Mouse (Mus musculus) cerebellum, adult 11-12 months (tissue): Measurements from ENCODE around the gene Cfap298.

ENCODE experiments used
- DNase-seq: peaks from one replicate; pipeline ENCODE4 v3.0.0; 2022

Gene Cfap298

DNA sequence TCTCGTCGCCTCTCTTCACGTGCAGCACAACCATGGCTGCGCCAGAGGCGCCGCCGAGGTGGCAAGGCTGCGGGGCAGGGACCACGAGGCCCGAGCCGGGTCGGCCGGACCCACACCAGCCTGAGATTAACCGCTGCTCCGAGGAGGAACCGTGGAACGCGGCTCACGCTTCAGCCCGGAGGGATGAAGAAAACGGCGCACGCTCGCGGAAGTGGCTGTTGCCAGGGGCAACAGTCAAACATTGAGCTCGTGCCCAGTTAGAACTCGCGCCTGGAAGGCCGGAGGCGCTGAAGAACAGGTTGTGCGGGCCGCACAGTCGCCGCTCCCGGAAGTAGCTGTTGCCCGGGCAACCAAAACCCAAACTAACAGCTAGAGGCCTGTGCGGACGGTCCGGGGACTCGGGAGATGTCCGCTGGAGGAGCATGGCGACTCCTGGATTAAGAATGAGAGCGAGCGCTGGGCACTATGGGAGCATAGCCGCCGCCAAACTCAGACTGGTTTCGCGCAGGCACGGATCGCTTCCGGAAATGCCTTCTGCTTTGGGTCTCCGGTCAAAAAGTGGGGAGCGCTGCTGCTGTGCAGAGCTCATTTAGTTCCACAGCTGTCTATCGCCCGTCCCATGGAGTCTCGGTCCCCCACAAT is at the start of gene Cfap298:
Gene Cfap298, minus strand, starts transcription at position 428 of the 642 bp plus-strand sequence.
- peak; percentile 93 for DNase-seq

DNA sequence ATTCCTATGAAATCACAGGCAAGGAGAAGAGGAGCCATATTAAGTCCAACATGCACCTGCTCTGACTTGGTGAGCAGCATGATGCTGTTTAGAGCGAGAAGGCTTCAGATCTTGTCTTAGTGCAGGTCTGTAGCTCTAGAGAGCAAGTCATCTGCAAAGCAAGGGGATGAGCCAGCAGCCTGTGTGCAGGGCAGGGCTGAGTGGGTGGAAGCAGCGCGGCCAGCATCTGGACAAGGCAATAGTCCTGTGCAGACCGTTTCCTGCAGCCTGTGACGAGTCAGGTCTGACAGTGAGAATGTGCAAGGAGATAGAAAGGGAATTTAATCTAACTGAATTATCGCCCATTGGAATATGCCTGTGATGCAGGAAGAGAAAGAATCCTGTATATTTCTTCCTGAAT is 36.1 kb upstream of the Cfap298 start:
- no peak for DNase-seq

DNA sequence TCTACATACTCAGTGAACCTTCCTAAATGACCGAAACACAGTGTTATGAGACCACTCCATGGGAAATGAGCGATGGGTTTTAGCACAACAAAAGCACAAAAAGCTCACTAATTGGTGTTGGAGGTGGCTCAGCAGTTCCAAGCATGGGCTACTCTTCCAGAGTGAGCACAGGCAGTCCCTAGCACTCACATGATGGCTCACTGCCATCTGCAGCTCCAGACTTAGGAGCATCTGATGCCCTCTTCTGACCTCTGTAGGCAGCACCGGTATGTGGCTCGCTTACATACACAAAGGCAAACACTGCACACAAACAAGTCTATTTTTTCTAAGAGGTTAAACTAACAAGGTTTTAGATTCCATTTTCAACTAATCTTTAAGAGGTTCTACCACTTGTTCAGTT is 31.3 kb upstream of the Cfap298 start:
- DNase-seq: no peak

DNA sequence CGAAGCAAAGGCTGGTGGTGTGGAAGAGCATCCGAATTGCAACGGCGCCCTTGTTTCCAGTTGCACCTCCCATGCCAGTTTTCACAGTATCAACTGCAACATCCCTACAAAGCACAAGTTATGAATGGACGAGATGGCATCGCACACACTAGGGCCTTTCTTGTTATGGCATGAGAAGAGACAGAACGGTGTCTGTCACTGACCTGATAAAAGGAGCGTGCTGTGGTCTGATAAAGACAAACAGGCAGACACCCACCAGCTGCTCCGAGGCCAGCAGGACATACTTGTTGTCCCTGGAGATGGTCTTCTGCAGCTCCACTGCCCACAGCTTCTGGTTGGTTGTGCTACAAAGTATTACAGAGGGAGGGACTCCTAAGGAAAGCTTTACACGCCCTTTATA is 29.4 kb upstream of the Cfap298 start:
- DNase-seq: no peak

DNA sequence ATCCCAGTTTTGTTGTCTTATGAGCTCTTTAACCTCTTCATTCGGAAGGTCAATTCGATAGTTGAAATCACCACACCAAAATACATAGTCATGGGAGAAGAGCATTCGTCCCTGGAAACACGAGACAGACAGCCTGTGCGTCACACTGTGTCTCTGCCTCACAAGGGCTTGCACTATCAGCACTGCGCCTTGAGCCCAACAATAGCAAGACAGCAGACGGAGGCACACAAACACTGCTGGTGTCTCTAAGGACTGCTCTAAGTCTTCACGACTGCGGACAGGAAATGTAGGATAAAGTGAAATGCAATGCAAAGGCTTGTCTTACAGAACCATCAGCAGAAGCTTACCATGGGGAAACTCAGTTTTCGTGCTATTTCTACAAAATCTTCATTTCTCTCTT is 29.0 kb upstream of the Cfap298 start:
- no peak for DNase-seq

DNA sequence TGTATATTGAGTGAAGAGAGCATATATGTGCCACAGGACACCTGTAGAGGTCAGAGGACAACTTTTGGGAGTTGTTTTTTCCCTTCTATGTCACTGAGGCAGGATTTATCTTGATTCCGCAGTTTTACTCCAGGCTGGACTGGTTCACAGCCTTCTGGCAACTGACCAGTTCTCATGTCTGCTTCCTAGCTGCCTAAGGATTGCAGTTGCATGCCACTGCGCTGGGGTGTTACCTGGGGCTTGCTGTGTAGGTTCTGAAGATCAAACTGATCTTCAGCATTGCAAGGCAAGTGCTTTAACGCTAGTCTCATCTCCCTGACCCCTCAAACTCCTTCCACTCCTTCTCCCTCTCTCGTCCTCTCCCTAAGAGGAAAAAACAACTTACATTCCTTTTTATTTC is 28.3 kb upstream of the Cfap298 start:
- DNase-seq: no peak

DNA sequence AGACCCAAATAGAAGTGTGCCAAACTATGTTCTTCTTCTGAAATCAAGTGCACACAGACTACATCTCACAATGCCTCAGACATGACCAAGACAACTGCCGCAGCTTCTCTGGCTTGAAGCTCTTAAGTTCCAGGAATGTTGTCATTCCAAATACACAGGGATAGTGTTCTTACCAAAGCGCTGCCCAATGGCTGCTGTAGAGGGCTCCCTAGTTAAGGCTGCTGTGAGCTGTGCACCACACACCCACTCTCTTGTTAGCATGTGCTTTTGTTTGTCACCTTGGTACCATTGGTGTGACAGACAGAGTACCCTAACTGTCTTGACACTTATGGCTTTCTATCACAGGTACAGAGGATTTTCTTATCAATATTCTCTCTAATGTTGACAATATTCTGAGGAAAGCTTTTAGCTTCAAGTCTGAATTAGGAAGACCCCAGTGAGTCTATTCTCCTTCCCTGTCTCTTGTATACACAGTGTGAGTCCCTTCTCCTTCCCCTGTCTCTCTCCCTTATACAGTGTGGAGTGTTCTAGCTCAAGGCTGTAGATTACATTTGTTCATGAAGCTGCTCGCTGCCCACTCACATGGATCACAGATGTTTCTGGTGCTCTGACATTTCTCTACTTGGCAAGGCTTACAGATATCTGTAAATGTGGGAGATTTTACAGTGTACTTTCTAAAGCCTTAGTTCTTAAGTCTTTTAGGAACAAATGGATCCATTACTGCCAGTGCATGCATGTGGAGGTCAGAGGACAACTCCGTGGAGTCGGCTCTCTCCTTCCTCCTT is 23.6 kb upstream of the Cfap298 start:
- no peak for DNase-seq

DNA sequence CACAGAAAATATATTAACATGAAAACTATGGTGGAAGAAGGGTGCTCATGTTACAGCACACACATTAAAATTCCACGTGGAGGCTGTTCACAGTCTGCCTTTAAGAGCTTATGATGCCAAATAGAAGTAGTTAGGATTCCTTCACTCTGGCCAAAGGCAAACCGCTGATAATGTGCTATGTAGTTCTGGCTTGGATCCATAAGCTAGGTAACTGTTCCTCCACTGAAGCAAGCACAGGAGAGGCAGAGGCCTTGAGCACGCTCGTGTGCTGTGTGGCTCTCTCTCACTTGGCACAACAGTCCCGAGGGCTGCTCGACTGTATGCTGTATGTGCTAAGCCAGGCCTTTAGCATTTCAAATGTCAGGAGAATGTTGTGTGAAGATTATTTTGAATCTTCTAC is 20.6 kb upstream of the Cfap298 start:
- DNase-seq: no peak

DNA sequence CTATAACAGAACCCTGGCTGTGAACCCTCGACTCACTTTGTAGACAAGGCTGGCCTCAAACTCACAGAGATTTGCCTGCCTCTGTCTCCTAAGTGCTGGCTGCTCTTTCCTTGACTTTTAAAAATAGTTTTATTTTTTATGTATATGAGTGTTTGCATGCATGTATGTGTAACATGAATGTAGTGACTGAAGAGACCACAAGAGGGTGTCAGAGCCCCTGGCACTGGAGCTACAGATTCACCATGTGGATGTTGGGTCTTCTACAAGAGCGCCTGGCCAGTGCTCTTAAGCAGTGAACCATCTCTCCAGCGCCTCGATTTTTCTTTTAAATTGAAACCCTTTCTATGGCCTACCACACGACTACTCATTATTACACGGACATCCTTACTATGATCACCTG is 18.9 kb upstream of the Cfap298 start:
- no peak for DNase-seq

DNA sequence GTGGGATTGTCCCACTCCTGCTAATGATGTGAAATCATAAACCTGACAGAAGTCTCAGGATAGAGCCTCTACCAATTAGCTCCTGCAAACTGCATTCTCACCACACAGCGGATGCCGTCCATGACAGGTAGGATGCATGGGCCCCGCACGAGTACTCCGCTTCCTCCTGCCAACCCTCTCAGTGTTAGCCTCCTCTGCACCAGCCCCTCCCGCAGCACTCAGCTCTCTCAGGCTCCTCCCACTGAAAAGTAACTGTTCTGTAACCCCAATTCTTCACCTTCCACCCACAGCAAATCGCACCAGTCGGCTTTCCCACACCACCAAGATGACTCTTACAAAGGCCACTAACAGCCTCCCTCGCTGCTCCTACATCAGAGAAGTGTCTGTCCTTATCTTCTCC is 18.2 kb upstream of the Cfap298 start:
- DNase-seq: no peak

DNA sequence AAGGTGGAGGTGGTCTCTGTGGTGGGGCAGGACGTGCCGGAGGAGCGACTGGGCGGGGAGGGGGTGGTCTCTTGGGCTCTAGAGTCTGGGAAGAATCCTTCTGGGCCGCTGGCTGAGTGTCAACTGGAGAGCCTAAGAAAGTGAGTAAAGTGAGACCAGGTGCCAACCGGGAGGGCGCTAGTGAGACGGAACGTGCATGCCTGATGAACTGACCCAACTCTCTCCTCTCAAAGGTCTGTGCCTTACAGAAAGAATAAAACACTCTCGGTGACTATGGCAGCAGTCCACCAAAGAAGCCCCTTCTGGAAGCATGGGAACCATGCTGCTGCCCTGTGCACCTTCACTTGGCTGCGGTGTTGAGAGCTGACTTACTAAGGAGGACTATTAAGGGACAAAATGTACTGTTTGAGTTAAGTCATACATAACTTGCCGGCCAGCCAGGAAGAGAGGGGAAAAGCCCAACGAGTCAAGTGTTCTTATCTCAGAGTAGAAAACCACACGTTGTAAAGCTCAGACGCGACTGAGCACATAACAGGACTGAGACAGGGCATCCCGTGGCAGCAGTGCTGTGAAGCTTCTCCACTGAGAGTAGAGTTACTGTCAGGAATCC is 15.5 kb upstream of the Cfap298 start:
- DNase-seq: no peak

DNA sequence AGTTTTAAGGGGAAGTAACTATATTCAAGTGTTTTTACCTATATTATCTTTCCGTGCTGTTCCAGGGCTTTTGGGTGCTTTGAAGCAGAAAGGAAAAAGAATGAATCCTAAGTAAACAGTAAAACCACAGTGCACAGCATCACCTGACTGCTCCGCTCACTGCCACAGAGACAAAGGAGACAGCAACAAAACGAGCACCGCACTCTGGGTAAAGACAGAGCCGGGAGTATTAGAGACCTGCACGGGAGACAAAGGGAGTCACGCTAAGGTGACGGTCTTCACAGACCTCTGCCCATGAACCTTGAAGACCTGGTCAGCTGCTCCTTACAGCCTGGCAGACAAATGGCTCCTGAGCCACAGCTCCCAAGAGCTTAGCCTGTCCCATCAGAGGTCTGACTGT is 12.1 kb upstream of the Cfap298 start:
- DNase-seq: no peak

DNA sequence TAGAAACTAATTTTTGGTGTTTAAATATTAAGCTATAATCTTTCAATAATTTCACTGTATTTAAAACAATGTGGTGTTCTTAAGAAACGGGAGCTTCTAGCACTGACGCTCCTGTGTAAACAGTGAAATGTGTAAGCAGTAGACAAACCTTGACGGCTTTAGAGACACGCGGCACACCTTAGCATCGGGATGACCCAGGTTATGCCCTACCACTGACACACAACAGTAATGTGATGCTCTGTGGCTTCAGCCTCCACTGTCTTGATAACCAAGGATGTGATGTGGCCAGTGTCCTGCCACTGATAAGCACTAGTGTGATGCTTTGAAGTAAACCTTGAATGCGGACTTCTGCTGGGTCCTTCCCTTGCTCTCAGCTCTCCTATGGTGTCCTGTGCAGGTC is 6.3 kb upstream of the Cfap298 start:
- no peak for DNase-seq

DNA sequence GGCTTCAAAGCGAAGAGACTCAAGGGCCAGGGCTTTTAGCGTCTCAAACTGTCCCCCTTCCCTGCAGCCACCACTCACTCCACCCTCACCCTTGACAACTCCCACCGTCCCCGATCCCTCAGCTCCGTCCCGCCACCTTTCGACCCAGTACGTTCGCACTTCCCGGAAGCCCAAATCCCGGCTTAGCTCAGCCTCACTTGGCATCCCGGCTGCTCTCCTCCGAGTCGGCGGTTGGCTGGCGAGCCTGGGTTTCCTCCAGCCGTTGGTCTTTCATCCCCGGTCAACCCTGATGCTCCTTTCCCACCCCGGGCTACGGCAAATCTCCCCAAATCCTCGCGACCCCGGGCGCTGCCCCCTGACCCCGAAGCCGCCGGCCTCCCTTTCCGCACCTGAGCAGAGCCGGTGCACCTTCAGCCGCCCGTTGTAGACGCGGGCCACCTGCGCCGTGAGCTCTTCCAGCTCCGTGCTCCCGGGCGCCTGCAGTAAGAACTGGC is 674 bp downstream of the Cfap298 start:
- no peak for DNase-seq

DNA sequence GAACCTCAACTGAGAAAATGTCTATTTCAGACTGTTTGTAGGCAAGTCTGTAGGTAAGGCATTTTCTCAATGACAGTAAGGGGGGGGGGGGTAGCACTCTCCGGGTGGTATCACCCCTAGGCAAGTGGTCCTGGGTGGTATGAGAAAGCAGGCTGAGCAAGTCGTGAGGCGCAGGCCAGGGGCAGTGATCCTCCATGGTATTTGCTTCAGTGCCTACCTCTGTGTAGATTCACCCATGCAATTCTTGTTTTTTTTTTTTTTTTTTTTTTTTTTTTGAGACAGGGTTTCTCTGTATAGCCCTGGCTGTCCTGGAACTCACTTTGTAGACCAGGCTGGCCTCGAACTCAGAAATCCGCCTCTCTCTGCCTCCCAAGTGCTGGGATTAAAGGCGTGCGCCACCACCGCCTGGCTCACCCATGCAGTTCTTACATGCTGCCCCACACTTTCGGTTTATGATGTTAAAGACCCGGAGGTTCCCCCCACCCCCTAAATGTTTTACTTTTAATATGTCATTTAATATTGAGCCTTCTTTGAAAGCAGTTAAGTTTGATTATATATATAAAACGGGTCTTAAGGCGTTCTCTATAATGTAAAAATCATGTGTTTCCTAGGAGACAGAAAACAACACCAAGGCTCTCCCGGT is 1.3 kb downstream of the Cfap298 start:
- DNase-seq: no peak

DNA sequence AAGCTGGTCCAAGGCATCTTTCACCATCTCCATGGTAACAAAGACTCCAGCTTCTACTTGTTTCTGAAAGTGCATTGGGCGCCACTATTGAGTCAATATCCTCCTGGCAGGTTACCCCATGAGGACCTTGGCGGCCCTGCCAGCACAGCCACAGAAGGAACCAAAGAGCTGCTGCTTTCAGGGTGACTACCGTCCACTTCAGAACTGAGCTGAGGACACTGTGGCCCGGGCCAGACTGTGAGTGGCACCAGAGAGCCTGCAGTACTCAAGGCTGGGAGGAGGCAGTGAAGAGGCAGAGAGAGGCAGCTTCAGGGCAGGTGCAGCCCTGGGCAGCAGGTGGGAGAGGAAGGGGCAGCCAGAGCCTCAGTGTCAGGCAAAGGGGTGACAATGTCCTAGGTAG is 7.5 kb downstream of the Cfap298 start:
- DNase-seq: no peak

DNA sequence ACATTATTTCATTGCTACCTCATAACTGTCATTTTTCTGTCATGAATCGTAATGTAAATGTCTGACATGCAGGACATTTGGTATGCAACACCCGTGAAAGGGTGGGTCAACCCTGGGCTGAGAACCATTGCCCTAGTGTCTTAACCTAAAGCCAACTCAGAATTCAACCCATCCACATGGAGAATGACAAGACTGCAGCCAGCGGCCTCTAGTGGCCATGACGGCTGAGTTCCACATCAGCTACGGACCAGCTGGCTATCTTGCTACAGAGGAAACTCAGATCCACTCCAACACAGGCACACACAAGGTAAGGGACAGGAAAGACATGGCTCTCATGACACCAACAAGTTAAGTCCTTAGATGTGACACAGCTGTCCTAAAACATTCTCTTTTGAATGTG is 9.5 kb downstream of the Cfap298 start:
- no peak for DNase-seq

DNA sequence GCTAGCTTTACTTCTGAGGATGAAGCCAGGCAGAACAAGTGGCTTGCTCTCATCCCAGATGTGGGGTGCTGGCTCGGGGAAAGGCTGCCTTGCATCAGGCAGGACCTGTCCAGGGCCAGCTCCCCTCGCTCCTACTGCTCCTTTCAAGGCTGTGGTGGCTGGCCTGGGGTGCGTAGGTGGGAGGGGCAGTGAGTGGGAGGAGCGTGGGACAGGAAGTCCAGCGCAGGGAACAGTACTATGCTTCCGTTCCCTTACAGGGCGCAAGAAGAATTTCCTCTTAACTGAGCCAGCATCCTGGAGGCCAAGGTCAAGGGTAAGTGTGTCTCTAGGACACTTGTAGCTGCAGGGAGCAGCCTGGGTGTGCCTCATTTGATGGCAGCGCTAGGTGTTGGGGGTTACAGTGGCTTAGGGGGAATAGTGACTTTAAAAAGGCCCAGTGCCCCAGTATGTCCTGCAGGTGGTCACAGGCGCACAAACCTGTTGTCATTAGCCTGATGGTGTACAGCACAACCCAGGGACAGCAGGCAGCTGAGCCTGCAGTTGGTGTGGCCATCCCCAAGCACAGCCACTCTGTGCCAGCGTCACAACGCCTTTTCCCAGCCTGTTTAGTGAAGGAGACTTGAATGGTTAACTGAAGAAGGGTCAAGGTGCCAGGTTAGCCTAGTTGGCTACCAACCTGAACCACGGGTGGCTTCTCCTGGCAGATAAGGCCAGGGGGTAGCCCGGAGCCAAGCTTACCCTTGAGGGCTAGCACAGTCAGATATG is 10.1 kb downstream of the Cfap298 start:
- no peak for DNase-seq

DNA sequence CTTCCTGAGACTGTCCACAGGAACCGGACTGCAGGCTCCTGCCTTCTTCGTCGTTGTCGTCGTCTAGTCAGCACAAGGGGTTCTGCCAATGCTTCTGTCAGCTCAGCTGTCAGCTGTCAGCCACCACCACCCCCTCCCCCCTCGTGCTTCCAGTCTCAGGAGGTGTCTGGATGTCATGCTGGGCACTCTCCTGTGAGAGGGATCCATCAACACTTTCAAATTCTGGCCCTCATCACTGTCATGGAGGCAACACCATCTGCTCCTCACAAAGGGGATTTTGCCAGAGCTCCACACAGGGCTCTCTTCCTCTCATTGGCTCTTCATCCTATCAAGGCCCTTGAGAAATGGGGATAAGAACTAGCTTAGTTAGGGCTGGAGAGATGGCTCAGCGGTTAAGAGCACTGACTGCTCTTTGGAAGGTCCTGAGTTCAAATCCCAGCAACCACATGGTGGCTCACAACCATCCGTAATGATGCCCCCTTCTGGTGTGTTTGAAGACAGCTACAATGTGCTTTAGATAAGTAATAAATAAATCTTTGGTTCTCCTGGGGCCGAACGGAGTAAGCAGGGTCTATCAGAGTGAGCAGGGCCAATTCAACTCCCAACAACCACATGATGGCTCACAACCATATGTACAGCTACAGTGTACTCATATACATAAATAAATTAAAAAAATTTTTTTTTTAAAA is 13.3 kb downstream of the Cfap298 start:
- peak; percentile 83 for DNase-seq

DNA sequence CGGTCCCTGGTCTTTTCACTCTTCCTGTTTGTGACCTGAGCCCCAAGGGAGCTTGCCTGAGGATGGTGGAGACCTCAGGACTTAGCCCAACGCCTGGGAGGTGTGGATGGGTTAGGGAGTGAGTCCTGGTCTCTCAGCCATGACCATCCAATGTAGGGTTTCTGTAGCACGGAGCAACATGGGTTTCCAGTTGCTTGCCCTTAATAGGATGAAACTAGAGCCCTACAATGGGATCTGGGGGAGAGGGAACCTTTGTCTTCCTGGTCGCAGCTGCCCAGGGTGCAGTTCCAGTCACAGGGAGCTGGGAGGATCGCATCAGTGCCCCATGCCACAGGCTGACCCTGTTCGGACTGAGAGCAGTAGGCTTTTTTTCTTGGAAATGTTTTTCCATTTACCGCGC is 17.8 kb downstream of the Cfap298 start:
- DNase-seq: no peak

DNA sequence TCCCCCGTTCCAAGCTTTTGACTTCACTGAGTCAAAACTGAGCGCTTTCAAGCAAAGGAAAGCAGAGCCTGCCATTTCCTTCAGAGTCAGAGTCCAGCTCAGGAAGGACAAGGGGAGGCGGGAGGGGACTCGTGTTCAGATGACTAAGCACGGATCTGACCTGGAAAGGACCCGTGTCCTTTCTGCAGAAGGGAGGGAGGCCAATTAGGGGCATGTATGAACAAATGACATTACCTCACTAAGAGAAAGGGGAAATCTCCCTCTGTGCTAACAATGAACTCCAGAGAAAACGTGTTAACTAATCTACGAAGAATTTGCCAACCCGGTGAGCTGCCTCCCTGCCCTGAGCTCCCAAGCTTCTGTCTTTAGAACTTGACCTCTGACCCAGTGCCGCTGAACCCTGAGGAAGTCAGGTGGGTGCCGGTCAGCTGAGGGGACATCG is 18.9 kb downstream of the Cfap298 start:
- DNase-seq: no peak

DNA sequence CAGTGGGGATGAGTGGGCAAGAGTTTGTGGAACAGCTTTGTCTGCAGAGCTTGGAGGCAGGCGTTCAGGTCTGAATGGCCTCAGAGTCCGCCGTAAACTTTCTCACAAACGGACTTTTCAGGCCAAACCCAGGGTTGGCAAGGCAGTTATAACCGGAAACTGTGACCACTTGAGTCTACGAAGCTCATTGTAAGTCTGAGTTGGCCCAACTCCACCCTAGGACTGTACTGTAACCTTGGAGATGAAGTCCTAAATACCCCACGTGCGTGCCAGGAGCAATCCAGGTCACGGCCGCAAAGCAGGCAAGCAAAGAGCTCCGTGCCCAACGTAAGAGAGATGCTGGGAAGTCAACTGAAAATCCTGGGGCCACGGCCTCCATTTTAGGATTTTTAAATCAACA is 23.1 kb downstream of the Cfap298 start:
- DNase-seq: no peak
